Mouse (Mus musculus): ENCODE measurements around the gene Klk8. TPM values are rescaled to one million over a fixed set of nuclear protein-coding genes. Genes with fewer than 3 reads are reported as not detected.

Klk8 gene
- total and polyA plus RNA-seq, 3 experiments, result 9.0 to 10.6 (median 10.6) TPM

DNA sequence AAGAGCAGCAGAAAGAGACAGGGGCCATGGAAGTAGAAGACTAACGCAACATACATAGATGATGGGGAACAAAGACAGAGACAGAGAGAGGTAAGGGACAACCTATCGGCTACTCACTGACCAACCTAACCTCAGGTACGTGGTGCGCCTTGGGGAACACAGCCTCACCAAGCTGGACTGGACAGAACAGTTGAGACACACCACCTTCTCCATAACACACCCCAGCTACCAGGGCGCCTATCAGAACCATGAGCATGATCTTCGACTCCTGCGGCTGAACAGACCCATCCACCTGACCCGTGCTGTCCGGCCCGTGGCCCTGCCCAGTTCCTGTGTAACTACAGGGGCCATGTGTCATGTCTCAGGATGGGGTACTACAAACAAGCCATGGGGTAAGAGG, 26.7 kb upstream of the Klk8 start:
- peak in 1 of 2 experiments; percentile 1 for DNase-seq
- no peak for TF ChIP-seq POLR2A (IDR thresholded peaks at IDR 0.05; ENCODE audit: insufficient read depth, low read depth, low read length)
- TF ChIP-seq EP300 (IDR thresholded peaks at IDR 0.05; ENCODE audit: insufficient read depth, low read depth, low read length), result no peak
- no peak for TF ChIP-seq CTCF (IDR thresholded peaks at IDR 0.05)
- H3K27ac ChIP-seq, result no peak overlapping the region
- no peak overlapping the region for H3K9ac ChIP-seq (ENCODE audit: low read depth, low read length)
- intact Hi-C loops (cut with DNase I), result no loop called here
- H3K36me3 ChIP-seq (ENCODE audit: control insufficient read depth, insufficient read depth, low read length), result no peaks in the 10 kb centered on the region
- H3K27me3 ChIP-seq (ENCODE audit: control insufficient read depth, insufficient read depth, low read length), result no peaks in the 10 kb centered on the region
- H3K4me3 ChIP-seq, result no peak overlapping the region
- H3K79me2 ChIP-seq (replicated peaks; ENCODE audit: control insufficient read depth, insufficient read depth, low read length), result no peaks in the 10 kb centered on the region
- no peaks in the 10 kb centered on the region for H3K4me1 ChIP-seq (ENCODE audit: control insufficient read depth, insufficient read depth, low read length)
- WGBS, result 90% methylated on average over 10 of the region's 10 CpGs

DNA sequence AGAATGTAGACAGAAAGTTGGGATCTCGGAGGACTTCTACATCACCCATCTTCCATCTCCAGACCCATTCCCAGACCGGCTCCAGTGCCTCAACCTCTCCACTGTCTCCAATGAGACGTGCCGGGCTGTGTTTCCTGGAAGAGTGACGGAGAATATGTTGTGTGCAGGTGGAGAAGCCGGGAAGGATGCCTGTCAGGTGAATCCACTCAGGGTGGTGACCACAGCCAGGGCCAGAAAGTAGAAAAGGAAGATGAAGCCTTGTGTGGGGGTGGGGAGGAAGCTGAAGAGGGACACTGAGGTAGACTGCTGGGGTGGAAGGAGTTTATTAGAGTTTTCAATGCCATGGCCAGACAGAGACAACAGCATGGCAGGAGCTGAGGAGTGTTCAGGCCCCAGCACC, 25.5 kb upstream of the Klk8 start:
- intact Hi-C loops (cut with DNase I), result no loop called here
- Histone ChIP-seq H3K79me2 (replicated peaks; ENCODE audit: control insufficient read depth, insufficient read depth, low read length) (no peaks in the 10 kb centered on the region), H3K4me3 (no peak overlapping the region), H3K36me3 (ENCODE audit: control insufficient read depth, insufficient read depth, low read length) (no peaks in the 10 kb centered on the region), H3K9ac (ENCODE audit: low read depth, low read length) (no peak overlapping the region), H3K4me1 (ENCODE audit: control insufficient read depth, insufficient read depth, low read length) (no peaks in the 10 kb centered on the region), H3K27ac (no peak overlapping the region), H3K27me3 (ENCODE audit: control insufficient read depth, insufficient read depth, low read length) (no peaks in the 10 kb centered on the region)
- no peak for TF ChIP-seq CTCF (IDR thresholded peaks at IDR 0.05)
- no peak for TF ChIP-seq POLR2A (IDR thresholded peaks at IDR 0.05; ENCODE audit: insufficient read depth, low read depth, low read length)
- TF ChIP-seq EP300 (IDR thresholded peaks at IDR 0.05; ENCODE audit: insufficient read depth, low read depth, low read length), result no peak
- peak in 1 of 2 experiments; percentile 0 for DNase-seq
- 94% methylated on average over 6 of the region's 6 CpGs for WGBS

DNA sequence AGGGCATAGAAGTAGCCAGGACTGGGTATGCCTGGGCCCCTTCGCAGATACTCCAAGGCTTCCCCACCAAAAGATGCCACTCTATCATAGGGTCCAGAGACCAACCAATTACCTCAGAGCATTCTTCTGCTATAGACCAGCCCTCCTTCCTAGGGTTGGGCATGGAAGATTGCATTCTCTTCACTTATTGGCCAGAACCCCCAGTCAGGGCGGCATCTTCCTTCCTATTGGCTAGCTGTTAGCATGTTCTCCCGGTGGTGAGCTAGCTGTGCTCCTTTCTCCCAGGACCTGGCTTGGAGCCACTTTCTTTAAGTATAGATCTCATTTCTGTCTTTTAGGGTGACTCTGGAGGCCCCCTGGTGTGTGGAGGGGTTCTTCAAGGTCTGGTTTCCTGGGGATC, 24.5 kb upstream of the Klk8 start:
- no peaks in the 10 kb centered on the region for H3K4me1 ChIP-seq (ENCODE audit: control insufficient read depth, insufficient read depth, low read length)
- 63% methylated on average over 3 of the region's 3 CpGs for WGBS
- no peak overlapping the region for H3K4me3 ChIP-seq
- no peak overlapping the region for H3K9ac ChIP-seq (ENCODE audit: low read depth, low read length)
- peak in 1 of 2 experiments; percentile 0 for DNase-seq
- TF ChIP-seq EP300 (IDR thresholded peaks at IDR 0.05; ENCODE audit: insufficient read depth, low read depth, low read length) (no peak), CTCF (IDR thresholded peaks at IDR 0.05) (no peak), POLR2A (IDR thresholded peaks at IDR 0.05; ENCODE audit: insufficient read depth, low read depth, low read length) (no peak)
- H3K79me2 ChIP-seq (replicated peaks; ENCODE audit: control insufficient read depth, insufficient read depth, low read length), result no peaks in the 10 kb centered on the region
- H3K27me3 ChIP-seq (ENCODE audit: control insufficient read depth, insufficient read depth, low read length), result no peaks in the 10 kb centered on the region
- intact Hi-C loops (cut with DNase I), result no loop called here
- no peak overlapping the region for H3K27ac ChIP-seq
- H3K36me3 ChIP-seq (ENCODE audit: control insufficient read depth, insufficient read depth, low read length), result no peaks in the 10 kb centered on the region

DNA sequence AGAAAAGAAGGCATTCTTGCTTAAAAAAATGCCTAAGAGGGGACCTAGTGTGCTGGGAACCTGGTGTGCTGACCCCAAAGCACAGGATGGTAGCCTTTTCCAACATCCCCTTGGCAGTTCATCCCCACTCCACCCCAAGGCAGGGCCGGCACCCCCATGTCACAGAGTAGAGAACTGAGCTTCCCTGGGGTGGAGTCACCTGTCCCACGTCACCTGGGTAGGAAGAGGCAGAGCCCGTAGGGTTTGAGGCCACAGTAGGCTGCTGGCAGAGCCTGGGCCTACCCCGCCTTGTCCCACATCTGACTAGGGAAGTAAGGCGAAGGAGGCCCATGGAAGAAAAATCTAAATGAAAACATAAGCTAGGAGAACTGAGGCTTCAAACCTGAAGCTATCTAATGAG, 23.0 kb upstream of the Klk8 start, which contains the start of gene Klk11:
Gene Klk11, plus strand, starts transcription at position 241 of the 400 bp plus-strand sequence.
- no peak within 1 kb of the TSS for H3K27ac ChIP-seq
- no peak within 1 kb of the TSS for H3K4me3 ChIP-seq
- TF ChIP-seq POLR2A (IDR thresholded peaks at IDR 0.05; ENCODE audit: insufficient read depth, low read depth, low read length), result no peak
- TF ChIP-seq EP300 (IDR thresholded peaks at IDR 0.05; ENCODE audit: insufficient read depth, low read depth, low read length), result no peak
- TF ChIP-seq CTCF (IDR thresholded peaks at IDR 0.05), result no peak
- DNase-seq, result no peak
- H3K27me3 ChIP-seq (ENCODE audit: control insufficient read depth, insufficient read depth, low read length), result no peaks in the 10 kb centered on the region
- intact Hi-C loops (cut with DNase I), result no loop called here
- no peaks in the 10 kb centered on the region for H3K79me2 ChIP-seq (replicated peaks; ENCODE audit: control insufficient read depth, insufficient read depth, low read length)
- no peaks in the 10 kb centered on the region for H3K36me3 ChIP-seq (ENCODE audit: control insufficient read depth, insufficient read depth, low read length)
- WGBS, result 92% methylated on average over 5 of the region's 5 CpGs
- no peaks in the 10 kb centered on the region for H3K4me1 ChIP-seq (ENCODE audit: control insufficient read depth, insufficient read depth, low read length)
- no peak within 1 kb of the TSS for H3K9ac ChIP-seq (ENCODE audit: low read depth, low read length)

DNA sequence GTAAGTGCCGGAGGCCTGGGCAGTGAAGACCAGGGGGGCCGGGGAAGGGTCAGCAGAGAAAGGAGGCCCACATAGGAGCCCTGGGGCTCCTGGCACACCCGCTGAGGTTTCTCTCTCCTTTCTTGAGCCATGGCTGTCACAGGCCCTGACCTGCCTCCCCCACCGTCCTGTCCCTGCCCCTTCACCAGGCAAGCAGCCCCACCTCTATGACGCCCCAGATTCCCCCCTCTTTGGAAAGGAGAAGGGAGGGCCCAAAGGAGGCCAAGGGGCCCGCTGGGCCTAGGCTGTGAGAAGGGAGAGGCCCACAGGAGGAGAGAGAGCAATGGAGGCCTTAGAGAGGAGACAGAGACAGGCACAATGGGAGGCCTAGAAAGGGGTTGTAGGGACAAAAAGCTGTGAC, 22.6 kb upstream of the Klk8 start:
- peak in 1 of 2 experiments; percentile 1 for DNase-seq
- TF ChIP-seq POLR2A (IDR thresholded peaks at IDR 0.05; ENCODE audit: insufficient read depth, low read depth, low read length), result no peak
- H3K36me3 ChIP-seq (ENCODE audit: control insufficient read depth, insufficient read depth, low read length), result no peaks in the 10 kb centered on the region
- WGBS, result 72% methylated on average over 6 of the region's 6 CpGs
- no peak overlapping the region for H3K27ac ChIP-seq
- H3K27me3 ChIP-seq (ENCODE audit: control insufficient read depth, insufficient read depth, low read length), result no peaks in the 10 kb centered on the region
- no peak overlapping the region for H3K4me3 ChIP-seq
- intact Hi-C loops (cut with DNase I), result no loop called here
- H3K9ac ChIP-seq (ENCODE audit: low read depth, low read length), result no peak overlapping the region
- no peaks in the 10 kb centered on the region for H3K4me1 ChIP-seq (ENCODE audit: control insufficient read depth, insufficient read depth, low read length)
- H3K79me2 ChIP-seq (replicated peaks; ENCODE audit: control insufficient read depth, insufficient read depth, low read length), result no peaks in the 10 kb centered on the region

DNA sequence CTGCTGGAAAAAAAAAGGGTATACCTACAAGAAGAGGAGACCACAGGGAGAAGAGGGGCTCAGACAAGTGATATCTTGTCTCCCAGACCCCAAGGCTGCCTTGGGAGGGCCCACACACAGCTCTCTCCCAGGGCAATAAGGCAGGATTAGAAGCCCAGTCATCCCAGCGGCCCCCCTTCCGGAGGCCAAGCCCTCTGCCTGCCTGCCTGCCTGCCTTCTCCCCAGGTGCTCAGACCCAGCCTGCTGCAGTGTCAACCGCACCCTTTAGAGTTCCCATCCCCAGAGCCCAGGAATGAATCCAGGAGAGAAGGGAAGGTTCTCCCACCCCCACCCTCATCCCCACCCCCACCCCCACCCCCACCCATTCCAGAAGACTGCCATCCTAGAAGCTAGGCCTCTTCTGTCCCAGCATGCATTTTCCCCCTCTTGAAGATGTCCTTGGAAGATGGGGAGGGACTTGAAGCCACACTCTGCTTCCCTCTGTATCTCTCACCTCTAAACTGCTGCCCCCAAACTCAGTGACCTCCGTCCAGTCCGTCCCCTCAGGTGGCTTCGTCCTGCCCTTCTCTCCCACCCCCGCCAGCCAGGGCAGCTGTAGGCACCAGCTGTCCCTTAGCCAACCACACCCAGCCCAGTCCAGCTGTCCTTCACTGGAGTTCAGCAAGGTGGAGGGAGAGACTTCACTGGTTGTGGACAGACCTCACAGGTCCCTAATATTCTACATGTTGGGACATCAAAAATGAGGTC, 21.9 kb upstream of the Klk8 start:
- TF ChIP-seq EP300 (IDR thresholded peaks at IDR 0.05; ENCODE audit: insufficient read depth, low read depth, low read length), result no peak
- no peak for TF ChIP-seq POLR2A (IDR thresholded peaks at IDR 0.05; ENCODE audit: insufficient read depth, low read depth, low read length)
- TF ChIP-seq CTCF (IDR thresholded peaks at IDR 0.05), result no peak
- WGBS, result 60% methylated on average over 7 of the region's 7 CpGs
- DNase-seq, result peak in 1 of 2 experiments; percentile 1

More for the DNA sequence above, 21.9 kb upstream of the Klk8 start:
- H3K9ac ChIP-seq (ENCODE audit: low read depth, low read length), result no peak overlapping the region
- no peak overlapping the region for H3K27ac ChIP-seq
- intact Hi-C loops (cut with DNase I), result no loop called here
- no peaks in the 10 kb centered on the region for H3K27me3 ChIP-seq (ENCODE audit: control insufficient read depth, insufficient read depth, low read length)
- H3K4me3 ChIP-seq, result no peak overlapping the region
- H3K79me2 ChIP-seq (replicated peaks; ENCODE audit: control insufficient read depth, insufficient read depth, low read length), result no peaks in the 10 kb centered on the region
- H3K36me3 ChIP-seq (ENCODE audit: control insufficient read depth, insufficient read depth, low read length), result no peaks in the 10 kb centered on the region
- H3K4me1 ChIP-seq (ENCODE audit: control insufficient read depth, insufficient read depth, low read length), result 0 out of 2 replicates have a peak, but pooled peaks cover 2% of the 10 kb centered on the region

Measured in heart, adult 2 months (tissue).